Mouse (Mus musculus) urinary bladder, adult 18-20 months (tissue): ENCODE results near the gene Sdcbp2.
A peak's percentile ranks its signal among the peaks of the same experiment; 100 is the strongest.

Source experiments
- DNase-seq, 2 experiments: peaks; one replicate each; pipeline ENCODE4 v3.0.0; 2022; ENCODE audit warnings: low spot score in 2 of 2, mixed read lengths in 2 of 2

Gene Sdcbp2

DNA sequence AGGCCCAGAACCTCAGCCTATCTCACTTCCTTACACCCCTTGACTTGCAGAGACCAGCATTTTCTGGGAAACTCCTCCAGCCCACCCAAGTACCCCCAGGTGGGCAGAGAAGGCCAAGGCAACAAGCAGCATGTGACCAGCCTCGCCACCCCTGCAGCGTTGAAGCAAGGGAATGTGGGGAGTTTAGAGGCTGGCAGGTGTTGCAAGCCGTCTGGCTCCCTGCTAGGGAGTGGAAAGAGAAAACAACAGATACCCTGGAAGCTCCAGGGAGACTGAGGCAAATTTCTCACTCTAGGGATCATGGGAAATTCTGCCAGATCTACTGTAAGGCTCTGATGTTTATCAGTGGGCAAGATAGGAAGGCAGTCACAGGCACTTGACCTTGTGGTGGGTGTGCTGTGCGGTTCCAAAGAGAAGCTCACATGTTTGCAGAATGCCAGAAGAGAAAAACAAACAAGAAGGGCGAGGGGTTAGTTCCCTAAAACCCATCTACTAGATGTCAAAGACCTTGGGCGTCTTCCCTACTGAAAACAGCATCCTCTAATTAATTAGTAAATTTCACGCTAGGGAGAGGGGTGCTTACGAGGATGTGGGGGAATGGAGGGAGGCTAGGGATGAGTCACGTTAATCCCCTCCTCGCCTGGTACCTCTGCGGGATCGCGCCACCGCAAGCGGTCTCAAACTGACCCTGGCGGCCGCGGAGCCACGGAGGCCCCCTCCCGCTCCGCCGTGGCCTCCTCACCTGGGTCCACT is 59.2 kb downstream of the Sdcbp2 start:
- no peak for DNase-seq

DNA sequence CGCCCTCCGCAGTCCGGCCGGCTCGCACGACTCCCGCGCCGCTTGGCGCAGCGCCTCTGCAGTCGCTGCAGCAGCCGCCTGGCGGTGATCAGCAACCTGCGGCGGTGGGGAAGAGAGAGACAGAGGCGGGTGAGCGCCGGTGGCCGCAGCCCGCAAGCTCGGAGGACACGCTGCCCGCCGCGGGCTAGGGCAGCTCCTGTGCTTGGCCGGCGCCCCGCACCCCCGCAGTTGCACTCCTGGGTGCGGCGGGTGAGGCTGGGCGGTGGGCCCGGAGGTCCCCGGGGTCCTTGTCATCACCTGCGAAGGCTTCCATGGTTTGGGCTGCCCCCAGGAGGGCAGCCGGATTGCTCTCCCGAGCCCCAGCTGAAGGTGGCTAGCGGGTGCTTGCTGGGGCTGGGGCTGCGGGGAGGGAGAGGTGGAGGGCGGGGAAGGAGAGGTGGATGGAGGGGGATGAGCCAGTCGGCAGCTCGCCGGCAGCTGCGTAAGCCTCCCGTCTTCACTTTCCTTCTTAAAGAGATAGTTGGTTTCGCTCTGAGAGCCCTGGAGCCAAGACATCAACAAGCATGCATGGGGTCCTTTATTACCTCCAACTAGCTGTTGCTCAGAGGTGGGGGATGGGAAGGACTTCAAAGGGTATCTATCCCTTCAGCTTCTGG is 59.9 kb downstream of the Sdcbp2 start, which contains the start of gene Snph:
Gene Snph, minus strand, starts transcription at position 435 of the 656 bp plus-strand sequence.
- peak; percentile 23 to 49 for DNase-seq

DNA sequence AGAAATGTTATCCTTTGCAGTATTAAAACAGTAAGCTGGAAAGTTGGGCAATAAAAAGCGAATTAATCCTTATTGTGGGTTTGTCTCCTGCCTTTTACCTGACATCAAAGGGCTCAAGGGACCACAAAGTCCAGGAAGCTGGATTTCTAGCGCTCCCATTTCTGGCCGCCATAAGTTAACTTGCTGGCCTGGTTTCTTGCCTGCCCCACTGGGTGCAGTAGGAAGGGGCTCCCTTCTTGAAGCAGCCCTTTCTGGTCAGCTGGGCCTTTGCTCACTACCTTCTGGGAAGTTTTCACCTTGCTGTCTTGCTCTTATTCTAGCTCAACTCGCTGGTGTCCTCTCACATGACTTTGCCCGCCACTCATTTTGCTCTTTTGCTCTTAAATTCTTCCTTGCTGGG is 60.6 kb downstream of the Sdcbp2 start:
- no peak for DNase-seq

DNA sequence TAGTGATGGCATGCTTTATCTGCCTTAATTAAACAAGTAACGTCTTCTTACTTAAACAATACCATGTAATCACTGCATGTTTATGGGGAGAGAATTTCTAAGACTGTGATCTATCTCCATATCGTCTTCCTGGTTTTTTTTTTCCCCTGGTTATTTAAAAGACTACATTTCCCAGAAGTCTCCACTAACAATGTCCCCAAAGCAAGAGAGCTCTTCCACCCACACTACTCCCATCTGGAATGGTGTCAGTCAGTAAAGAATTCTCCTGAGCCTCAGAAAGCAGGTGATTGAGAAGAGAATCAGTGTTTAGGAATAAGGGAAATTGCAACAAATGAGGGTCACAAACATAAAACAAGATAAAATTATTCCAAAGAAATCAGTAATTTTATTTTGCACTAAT is 62.5 kb downstream of the Sdcbp2 start:
- DNase-seq = no peak

DNA sequence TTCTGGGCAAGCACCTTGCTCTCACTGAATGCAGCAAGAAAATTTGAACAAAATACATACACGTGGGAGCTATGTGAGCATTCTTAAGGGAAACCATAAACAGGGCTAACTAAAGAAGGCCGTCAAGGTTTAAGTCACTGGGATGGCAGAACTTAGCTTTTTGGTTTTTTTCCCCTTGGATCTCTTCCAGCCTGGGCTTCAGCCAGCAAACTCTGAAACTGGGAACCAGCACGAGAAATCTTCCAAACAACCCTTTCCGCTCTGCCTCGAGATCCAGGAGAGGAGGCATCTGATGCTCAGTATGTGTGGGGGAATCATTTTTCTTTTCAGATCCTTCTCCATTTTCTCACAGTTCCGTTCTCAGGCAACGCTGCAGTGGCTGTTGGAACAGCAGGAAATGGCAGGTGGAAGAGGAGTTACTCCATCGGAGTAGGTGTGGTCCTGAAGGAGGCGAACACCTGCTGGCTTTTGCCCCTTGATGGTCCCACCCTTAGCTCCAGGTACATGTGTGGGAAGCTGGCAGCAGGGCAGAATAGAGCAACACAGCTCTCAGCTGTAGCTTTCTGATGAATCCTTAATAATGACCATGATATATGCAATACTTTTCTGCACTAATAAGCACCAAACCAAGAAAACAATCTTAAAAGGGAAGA is 63.1 kb downstream of the Sdcbp2 start:
- no peak for DNase-seq

DNA sequence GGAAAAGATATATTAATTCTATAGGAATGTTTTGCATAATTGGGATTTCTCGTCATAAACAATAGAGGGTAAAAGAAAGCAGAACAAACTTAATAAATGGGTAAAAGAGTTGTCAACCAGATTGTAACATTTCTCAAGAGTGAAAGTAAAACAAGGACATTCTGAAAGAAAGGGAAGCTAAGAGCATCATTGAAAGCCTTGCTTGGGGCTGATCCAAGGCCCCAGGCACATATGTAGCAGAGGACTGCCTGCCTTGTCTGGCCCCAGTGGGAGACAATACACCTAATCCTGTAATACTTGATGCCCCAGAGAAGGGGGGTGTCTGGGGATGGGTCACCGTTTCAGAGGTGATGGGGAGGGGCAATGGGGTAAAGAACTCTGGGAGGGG is 63.6 kb downstream of the Sdcbp2 start:
- no peak for DNase-seq
